Mouse (Mus musculus) lung, postnatal 0 days (tissue): Measurements from ENCODE around the gene Sipa1l1.

Experiments
- CTCF ChIP-seq: IDR thresholded peaks from 2 replicates; pipeline ENCODE4 v1.5.1; 2016; ENCODE audit warnings: antibody characterized with exemption, mild to moderate bottlenecking
- EP300 ChIP-seq: IDR thresholded peaks from 2 replicates; pipeline ENCODE4 v1.6.1; 2016; ENCODE audit warnings: antibody characterized with exemption, mild to moderate bottlenecking, control low read depth

- TF ChIP-seq CTCF (no peak), EP300 (no peak)
Observed at GRCm38 (mm10) chr12:82154527-82154926, 14.6 kb upstream of the Sipa1l1 start.
